Mouse (Mus musculus) cerebellum, adult 8-10 months (tissue): Measurements from ENCODE around the gene Faf1.
"Not testable (repeated sequence)": the region's sequence is repeated elsewhere in the genome, so short reads cannot be mapped to it uniquely, and the experiment has no call there.

Experiments used
- DNase-seq: peaks from one replicate; pipeline ENCODE4 v3.0.0; 2022

Gene Faf1

GRCm38 (mm10) chr4:109665982-109666460 lies 10.4 kb upstream of the Faf1 start:
- peak; percentile 71 for DNase-seq

DNA sequence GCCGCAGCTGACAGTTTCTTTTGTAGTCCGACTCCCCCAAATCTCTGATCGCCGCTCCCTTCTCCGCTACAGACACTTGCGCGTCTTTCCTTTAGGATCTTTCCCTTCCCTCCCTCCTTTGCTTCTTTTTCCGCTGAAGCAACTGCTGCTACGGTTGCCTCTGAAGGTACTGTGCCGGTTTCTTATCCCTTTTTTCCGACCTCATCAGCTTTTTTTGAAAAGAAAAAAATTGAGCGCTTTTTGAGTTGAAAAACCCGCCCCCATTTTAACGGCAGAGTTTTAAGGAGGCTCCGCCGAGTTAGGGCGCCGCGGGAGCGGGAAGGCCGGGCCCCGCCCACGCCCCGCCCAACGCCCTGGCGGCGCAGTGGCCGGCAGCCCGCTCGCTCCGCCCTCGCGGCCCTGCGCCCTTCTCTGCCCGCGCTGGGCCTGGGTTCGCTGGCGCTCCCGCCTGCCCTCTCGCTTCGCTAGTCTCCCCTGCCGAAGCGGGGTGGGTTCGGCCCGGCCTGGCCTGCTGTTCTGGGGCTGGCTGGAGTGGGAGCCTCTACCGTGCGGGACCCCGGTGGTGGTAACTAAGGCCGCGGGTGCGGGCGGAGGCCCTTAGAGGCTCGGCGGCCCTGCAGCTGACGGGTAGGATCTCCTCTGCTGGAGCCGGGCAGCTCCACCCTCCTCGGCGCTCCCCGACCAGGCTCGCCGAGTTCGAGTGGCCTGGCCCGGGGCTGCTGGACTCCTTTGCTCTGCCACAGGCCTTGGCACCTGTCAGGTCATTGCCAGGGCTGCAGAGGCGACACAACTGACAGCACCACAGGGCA lies 9.7 kb upstream of the Faf1 start, which contains the start of gene Cdkn2c:
TSS of gene Cdkn2c (minus strand) at position 729 of the 809 bp plus-strand sequence.
- DNase-seq, result peak; percentile 87

DNA sequence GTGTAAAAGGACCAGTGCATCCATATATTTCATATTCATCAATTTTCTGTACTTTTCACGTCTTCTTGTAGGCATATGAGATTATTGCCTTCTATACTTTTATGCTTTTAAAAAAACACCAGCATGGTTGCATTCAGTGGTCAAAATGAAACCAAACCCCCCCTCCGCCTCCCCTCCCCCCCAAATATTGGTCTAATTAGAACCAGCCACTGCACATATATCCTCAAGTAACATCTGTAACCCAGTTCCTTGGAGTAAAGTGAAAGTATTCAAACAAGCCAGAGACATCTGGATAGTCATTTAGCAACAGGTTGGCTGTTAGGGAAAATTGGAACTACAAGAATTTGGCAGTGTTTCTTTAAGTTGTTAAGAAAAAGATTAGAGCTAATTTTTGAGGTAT lies 8.9 kb upstream of the Faf1 start:
- DNase-seq, result no peak

GRCm38 (mm10) chr4:109670213-109670612 lies 6.2 kb upstream of the Faf1 start:
- no peak for DNase-seq

- no peak for DNase-seq
Measured at GRCm38 (mm10) chr4:109671941-109672340, 4.4 kb upstream of the Faf1 start.

DNA sequence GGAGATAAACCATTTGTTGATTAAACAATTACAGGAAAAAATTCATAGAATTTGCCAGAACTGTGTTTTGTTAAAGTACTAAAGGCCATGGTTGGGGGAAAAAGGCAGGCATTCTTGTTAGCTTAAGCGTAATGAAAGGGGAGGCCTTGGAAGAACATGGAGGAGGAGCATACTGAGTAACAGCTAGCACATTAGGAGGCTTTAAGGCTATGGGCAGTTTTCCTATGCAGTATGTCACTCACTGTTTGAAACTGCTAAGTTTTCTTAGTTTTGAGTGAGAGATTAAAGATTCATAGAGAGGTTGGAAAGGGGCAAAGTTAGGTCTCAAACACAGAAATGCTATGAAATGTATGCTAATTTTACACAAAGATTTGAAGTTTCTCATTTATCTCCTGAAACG lies 2.3 kb upstream of the Faf1 start:
- no peak for DNase-seq

DNA sequence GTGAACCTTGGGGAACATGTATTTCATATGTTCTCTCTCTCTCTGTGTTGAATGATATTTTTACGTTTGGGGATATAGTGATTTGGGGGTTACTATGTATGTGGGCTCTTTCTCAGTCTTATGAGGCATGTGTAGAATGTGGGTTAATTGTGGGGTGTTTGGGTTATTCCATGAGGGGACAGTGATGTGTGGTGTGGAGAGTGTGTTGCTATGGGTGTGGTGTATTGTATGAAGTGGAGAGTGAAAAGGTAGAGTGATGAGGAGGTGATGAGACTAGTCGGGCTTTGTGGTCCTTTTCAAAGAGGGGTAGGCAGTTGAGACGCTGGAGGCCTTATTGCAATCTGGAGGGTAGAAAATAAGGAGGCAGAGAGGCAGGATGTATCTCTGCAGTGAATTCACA lies 833 bp downstream of the Faf1 start:
- DNase-seq, result peak; percentile 25

DNA sequence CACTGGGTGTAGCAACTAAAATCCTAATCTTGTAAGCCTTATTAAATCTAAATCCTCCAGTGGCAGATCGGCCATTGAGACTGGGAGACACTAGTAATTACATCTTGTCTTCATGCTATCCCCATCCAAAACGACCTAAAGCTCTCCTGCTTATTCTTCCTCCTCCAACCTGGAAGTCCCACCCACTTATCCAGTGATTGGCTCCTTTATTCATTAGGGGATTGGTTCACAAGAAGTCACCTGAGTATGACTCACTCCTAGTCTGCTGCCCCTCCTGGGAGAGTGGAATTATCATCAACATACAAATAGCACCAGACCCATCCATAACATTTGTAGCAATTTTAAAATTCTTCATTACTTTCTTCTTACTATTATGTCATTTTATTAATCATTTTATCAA lies 7.2 kb downstream of the Faf1 start:
- no peak for DNase-seq

- no peak for DNase-seq
Measured at GRCm38 (mm10) chr4:109692674-109693073, 16.3 kb downstream of the Faf1 start.

- DNase-seq, result not testable (repeated sequence)
Measured at GRCm38 (mm10) chr4:109700727-109701126, 24.3 kb downstream of the Faf1 start.

DNA sequence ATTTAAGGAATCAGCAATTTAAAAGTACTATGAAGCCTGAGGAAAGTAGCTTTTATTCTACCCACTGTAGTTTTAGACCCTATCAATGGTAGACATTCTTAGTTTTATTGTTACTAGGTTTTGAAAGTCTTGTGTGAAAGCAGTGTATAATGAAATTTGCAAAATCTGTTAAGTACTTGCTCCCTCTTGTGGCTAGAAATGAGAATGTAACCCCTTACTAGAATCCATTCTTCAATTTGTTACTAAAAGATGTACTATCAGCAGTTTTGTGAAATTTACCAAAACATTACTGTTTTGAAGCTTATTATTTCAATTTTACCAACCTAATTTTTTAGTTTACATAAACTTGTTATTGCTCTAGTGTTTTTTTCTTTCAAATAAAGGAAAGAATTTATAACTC lies 27.2 kb downstream of the Faf1 start:
- DNase-seq, result no peak

DNA sequence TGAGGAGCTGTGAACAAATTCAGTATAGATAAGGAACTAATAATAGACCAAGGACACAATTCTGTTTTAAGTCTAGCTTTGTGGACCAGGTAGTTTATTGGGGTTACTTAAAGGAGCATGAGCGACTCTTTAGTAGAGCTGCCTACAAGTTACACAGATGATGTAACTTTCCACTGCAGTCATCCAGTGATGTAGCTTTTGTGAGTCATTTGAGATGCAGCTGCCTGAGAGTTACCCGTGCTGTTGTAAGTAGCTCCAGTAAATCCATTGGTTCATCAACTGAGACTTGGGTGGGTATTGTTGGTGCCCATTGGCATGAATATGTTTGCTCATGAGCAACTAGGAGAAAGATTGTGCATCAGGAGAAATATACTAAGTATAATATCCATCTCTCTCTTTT lies 29.0 kb downstream of the Faf1 start:
- DNase-seq, result no peak

DNA sequence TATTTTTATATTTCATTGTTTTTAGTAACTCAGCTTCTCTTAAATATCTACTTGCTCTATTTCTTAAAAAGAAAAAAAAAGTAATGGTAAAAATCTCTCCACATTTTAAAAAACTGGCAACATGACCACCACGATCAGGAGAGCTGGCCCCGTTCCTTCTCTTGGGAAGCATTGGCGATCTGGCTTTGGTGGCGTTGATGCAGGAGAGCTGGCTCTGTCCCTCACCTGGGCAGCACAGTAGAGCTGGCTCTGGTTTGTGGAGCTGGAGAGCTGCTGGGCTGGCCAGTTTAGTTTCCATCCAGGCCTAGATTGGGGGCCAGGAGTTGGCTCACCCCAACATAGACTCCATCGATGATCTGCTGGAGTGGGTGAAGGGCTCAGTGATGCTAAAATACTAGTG lies 42.9 kb downstream of the Faf1 start:
- peak; percentile 32 for DNase-seq

- DNase-seq, result peak; percentile 34
Measured at GRCm38 (mm10) chr4:109729281-109729680, 52.9 kb downstream of the Faf1 start.

DNA sequence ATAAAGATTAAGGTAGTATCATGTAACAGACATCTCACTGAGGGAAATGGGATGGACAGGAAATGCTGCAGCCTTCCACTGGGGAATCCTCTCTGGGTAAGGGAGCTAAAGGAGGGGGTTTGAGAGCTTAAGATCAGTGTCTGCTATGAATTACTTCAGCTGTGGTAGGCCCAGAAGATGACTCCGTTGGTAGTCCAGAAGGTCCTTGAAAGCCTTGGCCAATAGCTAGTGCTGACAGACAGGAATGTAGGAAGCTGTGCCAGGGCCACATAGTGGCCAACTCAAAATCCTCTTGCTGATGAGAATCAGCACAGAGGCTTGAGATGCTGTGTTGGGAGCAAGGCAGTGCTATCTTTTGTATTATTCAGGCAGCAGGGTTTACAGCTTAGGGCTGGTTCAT lies 59.4 kb downstream of the Faf1 start:
- peak; percentile 52 for DNase-seq

DNA sequence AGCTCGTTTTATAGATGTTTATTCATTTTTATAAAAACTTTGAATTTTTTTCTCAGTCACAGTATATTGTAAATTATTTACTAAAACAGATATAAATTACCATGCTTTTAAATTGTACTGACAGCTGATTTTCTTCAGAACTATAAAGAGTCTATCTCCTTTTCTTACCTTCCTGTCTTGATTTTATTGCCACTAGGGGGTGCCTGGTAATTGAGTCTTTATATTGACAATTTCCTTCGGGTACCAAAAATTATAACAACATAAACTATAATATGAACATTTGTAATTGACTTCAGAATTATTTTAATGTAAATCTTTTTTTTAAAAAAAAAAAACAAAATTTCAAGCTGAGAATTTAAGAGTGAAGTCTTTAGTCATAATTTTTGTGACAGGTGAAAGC lies 67.6 kb downstream of the Faf1 start:
- DNase-seq, result no peak

DNA sequence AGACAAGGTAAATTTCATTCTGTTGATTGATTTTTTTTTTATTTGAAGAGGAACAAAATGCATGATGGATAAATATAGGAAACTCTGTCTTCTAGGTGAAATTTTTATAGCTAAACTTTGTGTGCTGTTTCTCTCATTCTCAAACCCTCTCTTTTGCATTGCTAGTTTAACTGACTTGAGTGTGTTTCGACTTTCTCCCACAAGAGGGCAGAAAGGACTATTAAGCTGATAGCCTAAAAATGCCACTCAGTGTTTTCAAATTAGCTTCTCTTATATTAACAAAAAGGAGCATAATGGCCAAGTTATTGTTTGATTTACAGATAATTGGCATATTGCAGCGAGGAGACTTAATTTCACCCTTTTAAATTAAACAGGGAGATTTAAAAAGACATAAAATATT lies 82.6 kb downstream of the Faf1 start:
- no peak for DNase-seq

DNA sequence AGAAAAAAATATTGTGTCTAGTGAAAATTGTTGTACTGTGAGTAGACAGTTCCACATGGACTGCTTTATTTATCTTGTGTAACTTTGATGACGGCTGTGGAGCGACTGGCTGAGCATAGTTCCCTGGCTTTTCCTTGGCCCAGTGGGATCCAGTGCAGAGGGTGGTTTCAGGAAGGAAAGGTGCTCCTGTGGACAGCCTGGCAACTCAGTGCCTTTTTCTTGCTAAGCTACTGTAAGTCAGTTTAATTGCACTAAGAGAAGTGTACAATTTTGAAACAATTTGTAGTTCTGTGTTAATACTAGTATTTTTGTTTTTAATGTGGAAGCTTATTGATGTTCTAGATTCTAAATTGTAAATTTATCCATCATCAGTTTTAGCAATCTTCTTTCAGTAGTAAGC lies 83.5 kb downstream of the Faf1 start:
- no peak for DNase-seq

DNA sequence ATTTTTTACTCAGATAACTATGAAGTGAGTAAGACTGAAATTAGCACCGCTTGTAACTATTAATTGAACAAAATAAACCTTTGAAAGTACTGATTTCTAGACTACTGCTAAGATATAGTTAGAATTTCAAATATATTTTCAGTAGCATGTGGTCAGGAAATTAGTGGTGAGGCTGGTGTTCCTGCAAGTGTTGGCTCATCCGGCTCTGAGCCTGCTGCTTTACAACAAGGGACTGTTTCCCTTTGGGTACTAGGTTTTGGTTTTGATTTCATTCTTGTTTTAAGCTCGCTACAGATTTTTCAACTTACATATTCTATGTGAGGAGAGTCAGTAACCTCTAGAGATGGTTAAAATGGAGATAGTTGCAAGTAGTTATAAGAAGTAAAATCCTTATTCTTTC lies 84.1 kb downstream of the Faf1 start:
- DNase-seq, result no peak

- peak; percentile 14 for DNase-seq
Measured at GRCm38 (mm10) chr4:109762768-109763501, 86.5 kb downstream of the Faf1 start.

GRCm38 (mm10) chr4:109769071-109769470 lies 92.7 kb downstream of the Faf1 start:
- DNase-seq, result no peak

- DNase-seq, result no peak
Measured at GRCm38 (mm10) chr4:109782577-109783114, 106.3 kb downstream of the Faf1 start.

DNA sequence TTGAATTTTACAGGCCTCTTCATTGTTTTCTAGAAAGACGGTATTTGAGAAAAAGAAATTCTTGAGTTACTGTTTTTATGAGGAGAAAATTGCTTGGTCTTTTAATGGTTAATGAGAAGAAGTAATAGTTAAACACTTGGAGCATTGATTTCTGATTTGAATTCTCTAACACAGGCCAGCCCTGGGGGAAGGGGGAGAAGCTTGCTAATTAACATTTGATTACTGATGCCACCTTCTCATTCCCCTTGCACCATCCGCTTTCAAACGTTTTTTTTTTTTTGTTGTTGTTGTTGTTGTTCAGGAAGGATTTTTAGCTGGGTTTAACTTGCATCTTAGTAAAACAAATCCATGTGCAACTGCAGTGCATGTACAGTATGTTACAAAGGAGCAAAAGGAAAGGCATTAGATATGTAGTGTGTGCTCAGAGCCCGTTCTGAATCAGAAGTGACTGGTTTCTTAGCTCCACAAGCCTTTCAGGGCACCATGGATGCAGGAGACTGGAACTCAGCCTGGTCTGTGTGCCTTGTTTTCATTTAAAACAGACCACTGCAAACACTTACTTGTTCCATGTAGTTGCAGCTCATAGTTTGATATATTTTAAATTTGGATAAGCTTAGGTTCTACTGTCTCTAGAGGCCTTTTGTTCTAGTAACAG lies 113.1 kb downstream of the Faf1 start:
- DNase-seq, result no peak
